Mouse (Mus musculus) midbrain, embryonic 14.5 days (tissue): Measurements from ENCODE around the gene Leo1. TPM values are rescaled to one million over a fixed set of nuclear protein-coding genes. Genes with fewer than 3 reads are reported as not detected.

Experiments
- ATAC-seq: fragments of 200-750 bp; cut with Nextera tagmentation; 2 replicates; pipeline ENCODE4 v1.8.0; 2017; ENCODE audit warnings: moderate number of reproducible peaks, moderate library complexity; ENCODE audit not compliant: low FRiP score, low TSS enrichment
- DNase-seq: peaks from one replicate; pipeline ENCODE4 v3.0.0-alpha.2; 2015
- H3K27ac ChIP-seq: fragments of 300-500 bp; sonication (generic); replicated peaks from 2 replicates; pipeline ENCODE4 v1.5.1; 2014; ENCODE audit warnings: mild to moderate bottlenecking, low read depth, low read length, moderate library complexity
- H3K27me3 ChIP-seq: fragments of 300-500 bp; sonication (generic); 2 replicates; pipeline ENCODE4 v1.6.1; 2014; ENCODE audit warnings: low read length, control low read depth, mixed read lengths; ENCODE audit not compliant: control insufficient read depth, insufficient read depth
- H3K36me3 ChIP-seq: fragments of 300-500 bp; sonication (generic); 2 replicates; pipeline ENCODE4 v1.6.1; 2014; ENCODE audit warnings: low read length, control low read depth; ENCODE audit not compliant: control insufficient read depth, insufficient read depth
- H3K4me1 ChIP-seq: fragments of 300-500 bp; sonication (generic); 2 replicates; pipeline ENCODE4 v1.6.1; 2014; ENCODE audit warnings: mild to moderate bottlenecking, antibody characterized with exemption, low read length, control low read depth; ENCODE audit not compliant: control insufficient read depth, insufficient read depth
- H3K4me2 ChIP-seq: fragments of 300-500 bp; sonication (generic); 2 replicates; pipeline ENCODE4 v1.6.1; 2014; ENCODE audit warnings: mild to moderate bottlenecking, low read length, moderate library complexity
- H3K4me3 ChIP-seq: fragments of 300-500 bp; sonication (generic); replicated peaks from 2 replicates; pipeline ENCODE4 v1.5.1; 2014; ENCODE audit warnings: low read depth, low read length
- H3K9ac ChIP-seq: fragments of 300-500 bp; sonication (generic); replicated peaks from 2 replicates; pipeline ENCODE4 v1.6.1; 2014; ENCODE audit warnings: mild to moderate bottlenecking, low read length, moderate library complexity
- H3K9me3 ChIP-seq: fragments of 300-500 bp; sonication (generic); 2 replicates; pipeline ENCODE4 v1.6.1; 2016; ENCODE audit warnings: low read length, control low read depth, mixed read lengths; ENCODE audit not compliant: control insufficient read depth
- WGBS: fragments of 180-500 bp; shearing (Covaris S2); extraction: QIAGEN DNeasy Blood & Tissue Kit; methylation state at CpG from one replicate; pipeline ENCODE4 v1.1.7; 2014; 5-methylcytosine and 5-hydroxymethylcytosine counted together
- polyA plus RNA-seq: library from polyadenylated mRNA; unstranded; fragments of >200 nt; fragmentation: Nextera tagmentation; extraction: Ambion mirVana; gene quantifications from 2 replicates; pipeline ENCODE4 v1.2.1, GENCODE M21; 2014

Gene Leo1
- polyA plus RNA-seq, 1 experiment from 2014 or later, result 39.8 TPM

GRCm38 (mm10) chr9:75422251-75422691, 19.1 kb upstream of the Leo1 start:
- no peak overlapping the region for H3K4me3 ChIP-seq
- no peaks in the 10 kb centered on the region for H3K36me3 ChIP-seq
- ATAC-seq, result no peak
- H3K9ac ChIP-seq, result no peak overlapping the region
- H3K4me2 ChIP-seq, result no peak overlapping the region
- H3K9me3 ChIP-seq, result no peaks in the 10 kb centered on the region
- no peak overlapping the region for H3K27ac ChIP-seq
- 89% methylated on average over 3 of the region's 3 CpGs for WGBS
- no peaks in the 10 kb centered on the region for H3K27me3 ChIP-seq
- DNase-seq, result no peak
- H3K4me1 ChIP-seq, result no peaks in the 10 kb centered on the region

GRCm38 (mm10) chr9:75423683-75424082, 17.6 kb upstream of the Leo1 start:
- Histone ChIP-seq H3K36me3 (no peaks in the 10 kb centered on the region), H3K4me1 (no peaks in the 10 kb centered on the region), H3K9me3 (no peaks in the 10 kb centered on the region), H3K9ac (no peak overlapping the region), H3K27ac (no peak overlapping the region), H3K4me2 (no peak overlapping the region), H3K27me3 (no peaks in the 10 kb centered on the region), H3K4me3 (no peak overlapping the region)
- DNase-seq (no peak), ATAC-seq (no peak)
- WGBS, result 80% methylated on average over 5 of the region's 5 CpGs

- Histone ChIP-seq H3K36me3 (no peaks in the 10 kb centered on the region), H3K27ac (no peak overlapping the region), H3K4me3 (no peak overlapping the region), H3K27me3 (no peaks in the 10 kb centered on the region), H3K9me3 (no peaks in the 10 kb centered on the region), H3K4me2 (no peak overlapping the region), H3K9ac (no peak overlapping the region), H3K4me1 (no peaks in the 10 kb centered on the region)
- 79% methylated on average over 6 of the region's 6 CpGs for WGBS
- DNase-seq (no peak), ATAC-seq (no peak)
Measured at GRCm38 (mm10) chr9:75424358-75425150, 16.8 kb upstream of the Leo1 start.

GRCm38 (mm10) chr9:75425796-75426391, 15.4 kb upstream of the Leo1 start:
- DNase-seq, result no peak
- no peak overlapping the region for H3K9ac ChIP-seq
- H3K4me1 ChIP-seq, result no peaks in the 10 kb centered on the region
- H3K27ac ChIP-seq, result no peak overlapping the region
- H3K9me3 ChIP-seq, result no peaks in the 10 kb centered on the region
- no peaks in the 10 kb centered on the region for H3K27me3 ChIP-seq
- no peak overlapping the region for H3K4me3 ChIP-seq
- no peak overlapping the region for H3K4me2 ChIP-seq
- no peaks in the 10 kb centered on the region for H3K36me3 ChIP-seq
- ATAC-seq, result no peak
- whole genome bisulfite sequencing, result 91% methylated on average over 7 of the region's 7 CpGs

GRCm38 (mm10) chr9:75427366-75428273, 13.7 kb upstream of the Leo1 start:
- no peak for DNase-seq
- Histone ChIP-seq H3K27ac (no peak overlapping the region), H3K9ac (no peak overlapping the region), H3K36me3 (no peaks in the 10 kb centered on the region), H3K27me3 (no peaks in the 10 kb centered on the region), H3K4me3 (no peak overlapping the region), H3K9me3 (no peaks in the 10 kb centered on the region), H3K4me2 (no peak overlapping the region), H3K4me1 (no peaks in the 10 kb centered on the region)
- WGBS, result 82% methylated on average over 9 of the region's 9 CpGs
- no peak for ATAC-seq

GRCm38 (mm10) chr9:75428274-75428600, 13.1 kb upstream of the Leo1 start:
- Histone ChIP-seq H3K27me3 (no peaks in the 10 kb centered on the region), H3K27ac (no peak overlapping the region), H3K4me2 (no peak overlapping the region), H3K4me3 (no peak overlapping the region), H3K9ac (no peak overlapping the region), H3K36me3 (no peaks in the 10 kb centered on the region), H3K9me3 (no peaks in the 10 kb centered on the region), H3K4me1 (no peaks in the 10 kb centered on the region)
- ATAC-seq, result no peak
- WGBS, result 72% methylated on average over 2 of the region's 2 CpGs
- no peak for DNase-seq

- WGBS, result 90% methylated on average over 2 of the region's 2 CpGs
- H3K27me3 ChIP-seq, result no peaks in the 10 kb centered on the region
- H3K4me3 ChIP-seq, result no peak overlapping the region
- H3K36me3 ChIP-seq, result no peaks in the 10 kb centered on the region
- DNase-seq, result no peak
- no peak overlapping the region for H3K4me2 ChIP-seq
- H3K4me1 ChIP-seq, result no peaks in the 10 kb centered on the region
- H3K9ac ChIP-seq, result no peak overlapping the region
- H3K27ac ChIP-seq, result no peak overlapping the region
- ATAC-seq, result no peak
- no peaks in the 10 kb centered on the region for H3K9me3 ChIP-seq
Measured at GRCm38 (mm10) chr9:75429040-75429439, 12.3 kb upstream of the Leo1 start.

- Histone ChIP-seq H3K4me1 (no peaks in the 10 kb centered on the region), H3K27ac (no peak overlapping the region), H3K9me3 (no peaks in the 10 kb centered on the region), H3K27me3 (no peaks in the 10 kb centered on the region), H3K4me2 (no peak overlapping the region), H3K36me3 (no peaks in the 10 kb centered on the region), H3K9ac (no peak overlapping the region), H3K4me3 (no peak overlapping the region)
- ATAC-seq, result no peak
- DNase-seq, result no peak
- 80% methylated on average over 1 of the region's 1 CpGs for WGBS
Measured at GRCm38 (mm10) chr9:75429657-75430056, 11.7 kb upstream of the Leo1 start.
